Mouse (Mus musculus): ENCODE results near the gene Krt18. TPM values are rescaled to one million over a fixed set of nuclear protein-coding genes. Genes with fewer than 3 reads are reported as not detected.
A peak's percentile ranks its signal among the peaks of the same experiment; 100 is the strongest.

Krt18 gene
- not detected in 2 replicates for total RNA-seq (2014; fragmentation: Nextera tagmentation)
- not detected in 2 replicates for total RNA-seq (2017)
- 0.04 TPM in 1 of 2 replicates, not detected in the other for polyA plus RNA-seq (2012)

- Histone ChIP-seq H3K4me1 (ENCODE audit: insufficient read depth, low read depth, low read length) (peaks cover 5% of the 10 kb centered on the region; the same call in 1 of the 2 replicates), H3K9me3 (replicated peaks) (no peaks in the 10 kb centered on the region), H3K36me3 (replicated peaks) (no peaks in the 10 kb centered on the region), H3K4me3 (ENCODE audit: low read depth, low read length) (no peak within 1 kb of the TSS), H3K27me3 (ENCODE audit: insufficient read depth, low read length) (peaks cover 30% of the 10 kb centered on the region)
- ATAC-seq (ENCODE audit: extremely low read depth, insufficient number of reproducible peaks, low FRiP score, poor library complexity, severe bottlenecking), result no peak
- no peak for DNase-seq (ENCODE audit: low spot score)
- TF ChIP-seq CTCF (IDR thresholded peaks at IDR 0.05; ENCODE audit: low read depth, low read length), result no peak
- no peak for TF ChIP-seq GATA1 (IDR thresholded peaks at IDR 0.05; ENCODE audit: borderline replicate concordance, low read length)
- no peak for TF ChIP-seq TAL1 (conservative IDR thresholded peaks at IDR 0.05; ENCODE audit: low read depth, low read length)
- no peak for TF ChIP-seq POLR2AphosphoS5 (IDR thresholded peaks at IDR 0.05; ENCODE audit: insufficient replicate concordance, low read depth, low read length)
- no peak for TF ChIP-seq GATA2 (IDR thresholded peaks at IDR 0.05; ENCODE audit: borderline replicate concordance, low read depth, low read length)
These were observed at the start of gene Krt18 for GRCm38 (mm10) chr15:102028040-102028439. Krt18 (plus strand) TSS chr15:102028180.

- Histone ChIP-seq H3K36me3 (replicated peaks) (no peaks in the 10 kb centered on the region), H3K4me1 (ENCODE audit: insufficient read depth, low read depth, low read length) (peaks cover 43% of the 10 kb centered on the region), H3K9me3 (replicated peaks) (peaks cover 3% of the 10 kb centered on the region; the same call in 1 of the 2 replicates), H3K27me3 (ENCODE audit: insufficient read depth, low read length) (no peaks in the 10 kb centered on the region), H3K4me3 (ENCODE audit: low read depth, low read length) (no peak overlapping the region)
- TF ChIP-seq CTCF (IDR thresholded peaks at IDR 0.05; ENCODE audit: low read depth, low read length) (no peak), GATA1 (IDR thresholded peaks at IDR 0.05; ENCODE audit: borderline replicate concordance, low read length) (no peak), GATA2 (IDR thresholded peaks at IDR 0.05; ENCODE audit: borderline replicate concordance, low read depth, low read length) (no peak), TAL1 (conservative IDR thresholded peaks at IDR 0.05; ENCODE audit: low read depth, low read length) (no peak), POLR2AphosphoS5 (IDR thresholded peaks at IDR 0.05; ENCODE audit: insufficient replicate concordance, low read depth, low read length) (no peak)
- DNase-seq (ENCODE audit: low spot score), result no peak
- no peak for ATAC-seq (ENCODE audit: extremely low read depth, insufficient number of reproducible peaks, low FRiP score, poor library complexity, severe bottlenecking)
These were observed 47.1 kb upstream of the Krt18 start for GRCm38 (mm10) chr15:101980849-101981248.

- Histone ChIP-seq H3K9me3 (replicated peaks) (peaks cover 3% of the 10 kb centered on the region; the same call in 1 of the 2 replicates), H3K36me3 (replicated peaks) (no peaks in the 10 kb centered on the region), H3K27me3 (ENCODE audit: insufficient read depth, low read length) (peaks cover 4% of the 10 kb centered on the region; the same call in 1 of the 2 replicates), H3K4me1 (ENCODE audit: insufficient read depth, low read depth, low read length) (peaks cover 18% of the 10 kb centered on the region), H3K4me3 (ENCODE audit: low read depth, low read length) (peak overlapping the region; percentile 28; the same call in 1 of the 2 replicates)
- no peak for DNase-seq (ENCODE audit: low spot score)
- ATAC-seq (ENCODE audit: extremely low read depth, insufficient number of reproducible peaks, low FRiP score, poor library complexity, severe bottlenecking), result no peak
- TF ChIP-seq TAL1 (conservative IDR thresholded peaks at IDR 0.05; ENCODE audit: low read depth, low read length) (no peak), GATA2 (IDR thresholded peaks at IDR 0.05; ENCODE audit: borderline replicate concordance, low read depth, low read length) (no peak), GATA1 (IDR thresholded peaks at IDR 0.05; ENCODE audit: borderline replicate concordance, low read length) (no peak), POLR2AphosphoS5 (IDR thresholded peaks at IDR 0.05; ENCODE audit: insufficient replicate concordance, low read depth, low read length) (no peak), CTCF (IDR thresholded peaks at IDR 0.05; ENCODE audit: low read depth, low read length) (no peak)
These were observed 44.5 kb upstream of the Krt18 start for GRCm38 (mm10) chr15:101983315-101983948.

GRCm38 (mm10) chr15:101983949-101984601 is 43.9 kb upstream of the Krt18 start:
- Histone ChIP-seq H3K4me1 (ENCODE audit: insufficient read depth, low read depth, low read length) (peaks cover 18% of the 10 kb centered on the region), H3K9me3 (replicated peaks) (peaks cover 3% of the 10 kb centered on the region; the same call in 1 of the 2 replicates), H3K27me3 (ENCODE audit: insufficient read depth, low read length) (peaks cover 6% of the 10 kb centered on the region; the same call in 1 of the 2 replicates), H3K36me3 (replicated peaks) (no peaks in the 10 kb centered on the region), H3K4me3 (ENCODE audit: low read depth, low read length) (peak overlapping the region; percentile 28; the same call in 1 of the 2 replicates)
- peak; percentile 95 for ATAC-seq (ENCODE audit: extremely low read depth, insufficient number of reproducible peaks, low FRiP score, poor library complexity, severe bottlenecking)
- peak; percentile 87 for DNase-seq (ENCODE audit: low spot score)
- peak; percentile 97 for TF ChIP-seq CTCF (IDR thresholded peaks at IDR 0.05; ENCODE audit: low read depth, low read length)
- no peak for TF ChIP-seq POLR2AphosphoS5 (IDR thresholded peaks at IDR 0.05; ENCODE audit: insufficient replicate concordance, low read depth, low read length)

GRCm38 (mm10) chr15:101984746-101985145 is 43.2 kb upstream of the Krt18 start:
- TF ChIP-seq GATA2 (IDR thresholded peaks at IDR 0.05; ENCODE audit: borderline replicate concordance, low read depth, low read length) (no peak), GATA1 (IDR thresholded peaks at IDR 0.05; ENCODE audit: borderline replicate concordance, low read length) (no peak), POLR2AphosphoS5 (IDR thresholded peaks at IDR 0.05; ENCODE audit: insufficient replicate concordance, low read depth, low read length) (no peak), TAL1 (conservative IDR thresholded peaks at IDR 0.05; ENCODE audit: low read depth, low read length) (no peak), CTCF (IDR thresholded peaks at IDR 0.05; ENCODE audit: low read depth, low read length) (no peak)
- H3K4me3 ChIP-seq (ENCODE audit: low read depth, low read length), result no peak overlapping the region

GRCm38 (mm10) chr15:101988119-101988518 is 39.9 kb upstream of the Krt18 start:
- no peaks in the 10 kb centered on the region for H3K36me3 ChIP-seq (replicated peaks)
- H3K27me3 ChIP-seq (ENCODE audit: insufficient read depth, low read length), result peaks cover 18% of the 10 kb centered on the region; the same call in 1 of the 2 replicates
- ATAC-seq (ENCODE audit: extremely low read depth, insufficient number of reproducible peaks, low FRiP score, poor library complexity, severe bottlenecking), result no peak
- no peak for TF ChIP-seq GATA2 (IDR thresholded peaks at IDR 0.05; ENCODE audit: borderline replicate concordance, low read depth, low read length)
- peak; percentile 86 for TF ChIP-seq CTCF (IDR thresholded peaks at IDR 0.05; ENCODE audit: low read depth, low read length)
- peaks cover under 1% of the 10 kb centered on the region; the same call in 1 of the 2 replicates for H3K9me3 ChIP-seq (replicated peaks)
- H3K4me1 ChIP-seq (ENCODE audit: insufficient read depth, low read depth, low read length), result peaks cover 12% of the 10 kb centered on the region
- no peak overlapping the region for H3K4me3 ChIP-seq (ENCODE audit: low read depth, low read length)
- peak; percentile 49 for DNase-seq (ENCODE audit: low spot score)

More at GRCm38 (mm10) chr15:101984746-101985145, 43.2 kb upstream of the Krt18 start:
- Histone ChIP-seq H3K27me3 (ENCODE audit: insufficient read depth, low read length) (peaks cover 10% of the 10 kb centered on the region; the same call in 1 of the 2 replicates), H3K9me3 (replicated peaks) (peaks cover 3% of the 10 kb centered on the region; the same call in 1 of the 2 replicates), H3K4me1 (ENCODE audit: insufficient read depth, low read depth, low read length) (peaks cover 18% of the 10 kb centered on the region), H3K36me3 (replicated peaks) (no peaks in the 10 kb centered on the region)
- ATAC-seq (ENCODE audit: extremely low read depth, insufficient number of reproducible peaks, low FRiP score, poor library complexity, severe bottlenecking) (no peak), DNase-seq (ENCODE audit: low spot score) (no peak)
